In genomic region chr7:4630198-4630597, GRCm38 (mm10) we compare ENCODE assay signal across 12 mouse cellular contexts. TPM values are rescaled to one million over a fixed set of nuclear protein-coding genes. Genes with fewer than 3 reads are reported as not detected.
DNase-seq lines count a peak whose midpoint lies in the region; ATAC-seq and TF ChIP-seq lines count a peak whose summit lies in the region.
"Had no signal": no experiment of that assay in that cellular context is flagged by ENCODE, and none has a peak within 500 bp of the region (broad histone marks: within the 10 kb centered on the region; RNA-seq: fewer than 3 reads in every experiment).

No protein-coding gene starts in this region.

- H3K4me2 ChIP-seq in heart, embryonic 12.5 days, result no peak overlapping the region; the same call in 1 of the 2 replicates
- H3K4me2 ChIP-seq in forebrain, embryonic 11.5 days (ENCODE audit: low read depth, low read length, severe bottlenecking), result no peak overlapping the region
- H3K4me2 ChIP-seq in midbrain, embryonic 13.5 days (replicated peaks), result no peak overlapping the region
- H3K4me2 ChIP-seq: embryonic facial prominence, embryonic 15.5 days; limb, embryonic 12.5 days had no signal

- peaks cover 66% of the 10 kb centered on the region for H3K36me3 ChIP-seq in heart, embryonic 12.5 days
- H3K36me3 ChIP-seq in small intestine, adult 2 months (ENCODE audit: control insufficient read depth, insufficient read depth, low read length), result peaks cover 46% of the 10 kb centered on the region
- peaks cover 10% of the 10 kb centered on the region for H3K36me3 ChIP-seq in forebrain, embryonic 11.5 days (ENCODE audit: control insufficient read depth, insufficient read depth, low read length)
- peaks cover 66% of the 10 kb centered on the region for H3K36me3 ChIP-seq in midbrain, embryonic 13.5 days

- H3K9me3 ChIP-seq in heart, embryonic 12.5 days (replicated peaks), result no peaks in the 10 kb centered on the region
- H3K9me3 ChIP-seq in forebrain, embryonic 11.5 days (ENCODE audit: control insufficient read depth, low read length), result no peaks in the 10 kb centered on the region
- no peaks in the 10 kb centered on the region for H3K9me3 ChIP-seq in midbrain, embryonic 13.5 days
- H3K9me3 ChIP-seq: embryonic facial prominence, embryonic 15.5 days; limb, embryonic 12.5 days had no signal

- no peaks in the 10 kb centered on the region for H3K4me1 ChIP-seq in heart, embryonic 12.5 days (replicated peaks)
- peaks cover 16% of the 10 kb centered on the region for H3K4me1 ChIP-seq in small intestine, adult 2 months (ENCODE audit: control insufficient read depth, insufficient read depth, insufficient read length, low read length)
- no peaks in the 10 kb centered on the region for H3K4me1 ChIP-seq in forebrain, embryonic 11.5 days (replicated peaks; ENCODE audit: control insufficient read depth, insufficient read depth, low read length)
- no peaks in the 10 kb centered on the region for H3K4me1 ChIP-seq in midbrain, embryonic 13.5 days (replicated peaks)
- H3K4me1 ChIP-seq: embryonic facial prominence, embryonic 15.5 days; limb, embryonic 12.5 days had no signal

- 30% methylated on average over 1 of the region's 1 CpGs for WGBS in heart, embryonic 12.5 days
- WGBS in small intestine, adult 2 months, result 19% methylated on average over 1 of the region's 1 CpGs
- WGBS in forebrain, embryonic 11.5 days, result 87% methylated on average over 1 of the region's 1 CpGs
- WGBS in midbrain, embryonic 13.5 days, result 83% methylated on average over 1 of the region's 1 CpGs

- intact Hi-C loops in heart, postnatal 14 days (cut with DNase I), result no loop called here

- 0 out of 2 replicates have a peak overlapping the region, but pooled peaks have one; percentile 16 for H3K4me3 ChIP-seq in heart, embryonic 12.5 days
- peak overlapping the region; percentile 63 for H3K4me3 ChIP-seq in small intestine, adult 2 months (ENCODE audit: low read depth, low read length)
- H3K4me3 ChIP-seq in forebrain, embryonic 11.5 days (ENCODE audit: low read depth, low read length), result no peak overlapping the region
- H3K4me3 ChIP-seq in midbrain, embryonic 13.5 days (replicated peaks), result no peak overlapping the region
- H3K4me3 ChIP-seq: embryonic facial prominence, embryonic 15.5 days; limb, embryonic 12.5 days had no signal

- peak overlapping the region; percentile 15; the same call in 1 of the 2 replicates for H3K9ac ChIP-seq in heart, embryonic 12.5 days
- no peak overlapping the region for H3K9ac ChIP-seq in forebrain, embryonic 11.5 days (ENCODE audit: low read length)
- H3K9ac ChIP-seq in midbrain, embryonic 13.5 days (replicated peaks), result no peak overlapping the region
- H3K9ac ChIP-seq: embryonic facial prominence, embryonic 15.5 days; limb, embryonic 12.5 days had no signal

- no peak for TF ChIP-seq CTCF in small intestine, adult 2 months (IDR thresholded peaks at IDR 0.05; ENCODE audit: extremely low read depth, insufficient read length, insufficient replicate concordance, low read depth, low read length)

- H3K27me3 ChIP-seq in heart, embryonic 12.5 days (replicated peaks), result no peaks in the 10 kb centered on the region
- no peaks in the 10 kb centered on the region for H3K27me3 ChIP-seq in small intestine, adult 2 months (ENCODE audit: control insufficient read depth, insufficient read depth, low read length)
- no peaks in the 10 kb centered on the region for H3K27me3 ChIP-seq in forebrain, embryonic 11.5 days (ENCODE audit: control insufficient read depth, insufficient read depth, low read length)
- H3K27me3 ChIP-seq in midbrain, embryonic 13.5 days, result no peaks in the 10 kb centered on the region
- H3K27me3 ChIP-seq: embryonic facial prominence, embryonic 15.5 days; limb, embryonic 12.5 days had no signal

- DNase-seq in heart, postnatal 14 days, result no peak
- DNase-seq in kidney, postnatal 14 days, result peak; percentile 53
- no peak for DNase-seq in forebrain, embryonic 11.5 days (ENCODE audit: low spot score)
- DNase-seq in right cerebral cortex, postnatal 36 days (ENCODE audit: low spot score in 2 of 2), result no peak

- peak overlapping the region; percentile 51 for H3K27ac ChIP-seq in heart, embryonic 12.5 days (ENCODE audit: poor library complexity, severe bottlenecking)
- H3K27ac ChIP-seq in small intestine, adult 2 months (ENCODE audit: insufficient read depth, low read depth, low read length), result peak overlapping the region; percentile 89
- no peak overlapping the region for H3K27ac ChIP-seq in forebrain, embryonic 11.5 days (ENCODE audit: low read depth, low read length)
- H3K27ac ChIP-seq in midbrain, embryonic 13.5 days, result no peak overlapping the region
- H3K27ac ChIP-seq: embryonic facial prominence, embryonic 15.5 days; limb, embryonic 12.5 days had no signal

- no peak for TF ChIP-seq POLR2A in small intestine, adult 2 months (IDR thresholded peaks at IDR 0.05; ENCODE audit: low read depth, low read length)

- ATAC-seq in heart, embryonic 12.5 days (ENCODE audit: insufficient number of reproducible peaks, low FRiP score), result peak; percentile 88
- peak; percentile 89 for ATAC-seq in erythroblast, adult 5-6 weeks (replicated peaks; ENCODE audit: low FRiP score, poor library complexity, severe bottlenecking)
- ATAC-seq in forebrain, embryonic 11.5 days (replicated peaks; ENCODE audit: low FRiP score), result no peak
- no peak for ATAC-seq in midbrain, embryonic 13.5 days
- ATAC-seq: midbrain, embryonic 16.5 days had no signal

RNA-seq across cellular contexts. Expression of gene Tmem86b, which starts 1.0 kb away (rescaled TPM):
- 3.2 and 3.7 TPM in 2 replicates for polyA plus RNA-seq in heart, embryonic 12.5 days (2016; fragmentation: Nextera tagmentation; extraction: Ambion mirVana)
- 1 to 10 TPM; 6.8 to 7.4 TPM for total RNA-seq in heart, postnatal 14 days (2021)
- total RNA-seq in erythroblast, adult 5-6 weeks (2015; ENCODE audit: low replicate concordance), result 37.3 and 72.3 TPM in 2 replicates
- 53.4 and 88.6 TPM in 2 replicates for total RNA-seq in erythroblast, adult 5-6 weeks (2017; ENCODE audit: low replicate concordance)
- polyA plus RNA-seq in small intestine, adult 2 months (2012; rRNA removed), result 65.5 and 261 TPM in 2 replicates
- polyA plus RNA-seq in forebrain, embryonic 11.5 days (2014; fragmentation: Nextera tagmentation; extraction: Ambion mirVana), result 2.3 and 3.4 TPM in 2 replicates
- polyA plus RNA-seq in midbrain, embryonic 13.5 days (2015; fragmentation: Nextera tagmentation; extraction: Ambion mirVana), result 3.8 and 3.9 TPM in 2 replicates

RNA-seq across cellular contexts. Expression of gene Ptprh, which starts 26.4 kb away (rescaled TPM):
- polyA plus RNA-seq in heart, embryonic 12.5 days (2016; fragmentation: Nextera tagmentation; extraction: Ambion mirVana), result not detected in 2 replicates
- not detected for total RNA-seq in heart, postnatal 14 days (2021)
- total RNA-seq in erythroblast, adult 5-6 weeks (2015; ENCODE audit: low replicate concordance), result 0.96 TPM in 1 of 2 replicates, not detected in the other
- 1.4 and 1.7 TPM in 2 replicates for total RNA-seq in erythroblast, adult 5-6 weeks (2017; ENCODE audit: low replicate concordance)
- polyA plus RNA-seq in small intestine, adult 2 months (2012; rRNA removed), result 52.0 and 151 TPM in 2 replicates
- not detected in 2 replicates for polyA plus RNA-seq in forebrain, embryonic 11.5 days (2014; fragmentation: Nextera tagmentation; extraction: Ambion mirVana)
- polyA plus RNA-seq in midbrain, embryonic 13.5 days (2015; fragmentation: Nextera tagmentation; extraction: Ambion mirVana), result 0.35 and 0.67 TPM in 2 replicates
- total RNA-seq: granulocyte monocyte progenitor cell, adult 5-6 weeks had no signal
- polyA plus RNA-seq: embryonic facial prominence, embryonic 15.5 days; limb, embryonic 12.5 days had no signal

RNA-seq across cellular contexts. Expression of gene Ppp6r1, which starts 28.6 kb away (rescaled TPM):
- polyA plus RNA-seq in heart, embryonic 12.5 days (2016; fragmentation: Nextera tagmentation; extraction: Ambion mirVana), result 9.8 and 10.2 TPM in 2 replicates
- total RNA-seq in heart, postnatal 14 days (2021), result 10 to 100 TPM; 73.7 to 78.8 TPM
- 31.6 and 45.3 TPM in 2 replicates for total RNA-seq in erythroblast, adult 5-6 weeks (2015; ENCODE audit: low replicate concordance)
- total RNA-seq in erythroblast, adult 5-6 weeks (2017; ENCODE audit: low replicate concordance), result 37.3 and 47.0 TPM in 2 replicates
- polyA plus RNA-seq in small intestine, adult 2 months (2012; rRNA removed), result 69.9 and 142 TPM in 2 replicates
- 6.6 and 7.1 TPM in 2 replicates for polyA plus RNA-seq in forebrain, embryonic 11.5 days (2014; fragmentation: Nextera tagmentation; extraction: Ambion mirVana)
- polyA plus RNA-seq in midbrain, embryonic 13.5 days (2015; fragmentation: Nextera tagmentation; extraction: Ambion mirVana), result 9.2 and 11.4 TPM in 2 replicates

RNA-seq across cellular contexts. Expression of gene Hspbp1, which starts 54.7 kb away (rescaled TPM):
- polyA plus RNA-seq in heart, embryonic 12.5 days (2016; fragmentation: Nextera tagmentation; extraction: Ambion mirVana), result 78.2 and 84.7 TPM in 2 replicates
- 10 to 100 TPM; 29.2 to 33.7 TPM for total RNA-seq in heart, postnatal 14 days (2021)
- total RNA-seq in erythroblast, adult 5-6 weeks (2015; ENCODE audit: low replicate concordance), result 5.0 and 8.3 TPM in 2 replicates
- 3.1 and 9.1 TPM in 2 replicates for total RNA-seq in erythroblast, adult 5-6 weeks (2017; ENCODE audit: low replicate concordance)
- polyA plus RNA-seq in small intestine, adult 2 months (2012; rRNA removed), result 23.4 and 29.0 TPM in 2 replicates
- polyA plus RNA-seq in forebrain, embryonic 11.5 days (2014; fragmentation: Nextera tagmentation; extraction: Ambion mirVana), result 115 TPM in 2 replicates
- 122 and 123 TPM in 2 replicates for polyA plus RNA-seq in midbrain, embryonic 13.5 days (2015; fragmentation: Nextera tagmentation; extraction: Ambion mirVana)

Comparison
In these comparisons a context has a peak if more than half of its experiments do, and no peak if none do; other contexts are left out.
1. ATAC-seq: peak in heart, embryonic 12.5 days (single experiment) and erythroblast, adult 5-6 weeks (single experiment); none in forebrain, embryonic 11.5 days (single experiment) and midbrain, embryonic 13.5 days (single experiment).
2. H3K27ac ChIP-seq: peak in heart, embryonic 12.5 days (single experiment) and small intestine, adult 2 months (single experiment); none in forebrain, embryonic 11.5 days (single experiment) and midbrain, embryonic 13.5 days (single experiment).
3. H3K4me3 ChIP-seq: peak in heart, embryonic 12.5 days (single experiment) and small intestine, adult 2 months (single experiment); none in forebrain, embryonic 11.5 days (single experiment) and midbrain, embryonic 13.5 days (single experiment).
4. RNA of gene Tmem86b, which starts 1.0 kb away (polyA plus RNA-seq): 65.5 to 261 TPM in small intestine, adult 2 months; 3.8 to 3.9 TPM in midbrain, embryonic 13.5 days, 3.2 to 3.7 TPM in heart, embryonic 12.5 days and 2.3 to 3.4 TPM in forebrain, embryonic 11.5 days; every median in the first group is over 10 times any median in the second.
5. RNA of gene Ptprh, which starts 26.4 kb away (polyA plus RNA-seq): 52.0 to 151 TPM in small intestine, adult 2 months; 0.35 to 0.67 TPM in midbrain, embryonic 13.5 days, not detected in heart, embryonic 12.5 days and not detected in forebrain, embryonic 11.5 days; every median in the first group is over 10 times any median in the second.